Mouse (Mus musculus) adrenal gland, adult 2 months (tissue): ENCODE measurements around the gene Atp13a2. TPM values are rescaled to one million over a fixed set of nuclear protein-coding genes. Genes with fewer than 3 reads are reported as not detected.
A peak's percentile ranks its signal among the peaks of the same experiment; 100 is the strongest.

ENCODE experiments used
- DNase-seq: peaks from one replicate; pipeline ENCODE4 v3.0.0; 2021
- polyA plus RNA-seq: library from polyadenylated mRNA; depleted of rRNA; stranded (reverse); fragments of >200 nt; gene quantifications from 2 replicates; pipeline ENCODE4 v1.2.3, GENCODE M21; 2012; rRNA removed
- total RNA-seq, 2 experiments: library from RNA; stranded (reverse); gene quantifications; 2 replicates each; pipeline ENCODE4 v1.2.3; 2021

Gene Atp13a2
- total and polyA plus RNA-seq, 3 experiments, result 31.8 to 183 (median 37.1) TPM

DNA sequence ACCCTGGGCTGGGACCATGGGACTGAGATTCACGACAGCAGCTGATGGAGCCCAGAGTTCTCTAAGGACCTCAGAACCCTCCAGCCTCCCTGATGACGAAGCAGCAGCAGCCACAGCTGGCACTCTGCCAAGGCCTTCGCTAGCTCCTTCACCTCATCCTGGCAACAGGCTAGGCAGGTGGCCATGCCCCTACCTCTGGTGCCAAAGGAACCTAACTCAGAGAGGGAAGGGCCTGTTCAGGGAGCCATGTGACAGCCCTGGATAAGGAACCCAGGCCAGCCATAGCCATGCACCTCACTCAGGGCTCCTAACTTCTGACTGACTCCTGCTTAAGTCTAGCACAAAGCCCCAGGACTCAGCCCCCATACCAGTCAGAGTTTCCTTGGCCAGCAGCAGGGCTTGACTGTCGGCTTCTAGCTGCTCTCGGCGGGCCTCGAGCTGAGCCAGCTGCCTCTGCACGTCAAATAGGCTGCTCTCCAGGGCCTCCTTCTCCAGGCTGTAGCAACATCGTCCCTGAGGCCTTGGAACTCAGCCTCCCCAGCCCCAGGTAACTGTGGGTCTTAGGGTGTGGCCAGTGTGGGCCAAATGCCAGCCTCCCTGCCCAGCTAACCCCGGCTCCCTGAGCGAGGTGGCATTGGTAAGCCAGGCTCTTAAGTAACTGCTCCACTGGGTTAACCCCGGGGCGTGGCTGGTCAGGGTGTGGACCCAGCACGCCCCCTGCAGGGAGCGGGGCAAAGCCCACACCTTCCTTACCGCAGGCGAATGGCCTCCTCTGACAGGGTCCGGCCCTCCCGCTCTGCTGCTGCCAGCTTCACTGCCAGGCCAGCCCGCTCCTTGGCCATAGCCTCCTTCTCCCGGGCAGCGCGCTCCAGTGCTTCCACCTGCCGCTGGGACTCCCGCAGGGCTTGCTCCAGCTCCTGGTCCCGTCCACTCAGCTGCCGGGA lies 47.2 kb downstream of the Atp13a2 start:
- peak; percentile 64 for DNase-seq

GRCm38 (mm10) chr4:141041117-141041516 lies 54.4 kb downstream of the Atp13a2 start:
- DNase-seq, result peak; percentile 23

DNA sequence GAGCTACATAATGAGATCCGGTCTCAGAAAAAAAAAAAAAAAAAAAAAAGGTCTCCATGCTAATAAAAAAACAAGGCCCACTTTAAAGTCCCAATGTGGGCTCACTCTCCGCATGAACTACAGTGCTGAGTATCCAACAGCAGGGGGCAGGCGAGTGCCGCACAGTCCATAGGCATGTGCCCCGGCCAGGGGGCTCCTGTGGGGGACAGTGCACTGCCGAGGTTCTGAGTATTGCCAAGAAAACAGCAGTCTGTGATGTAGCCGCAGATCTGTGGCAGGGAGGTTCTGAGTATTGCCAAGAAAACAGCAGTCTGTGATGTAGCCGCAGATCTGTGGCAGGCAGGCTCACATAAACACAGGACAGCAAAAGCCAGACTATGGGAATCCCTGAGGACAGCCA lies 58.1 kb downstream of the Atp13a2 start:
- DNase-seq, result peak; percentile 52

DNA sequence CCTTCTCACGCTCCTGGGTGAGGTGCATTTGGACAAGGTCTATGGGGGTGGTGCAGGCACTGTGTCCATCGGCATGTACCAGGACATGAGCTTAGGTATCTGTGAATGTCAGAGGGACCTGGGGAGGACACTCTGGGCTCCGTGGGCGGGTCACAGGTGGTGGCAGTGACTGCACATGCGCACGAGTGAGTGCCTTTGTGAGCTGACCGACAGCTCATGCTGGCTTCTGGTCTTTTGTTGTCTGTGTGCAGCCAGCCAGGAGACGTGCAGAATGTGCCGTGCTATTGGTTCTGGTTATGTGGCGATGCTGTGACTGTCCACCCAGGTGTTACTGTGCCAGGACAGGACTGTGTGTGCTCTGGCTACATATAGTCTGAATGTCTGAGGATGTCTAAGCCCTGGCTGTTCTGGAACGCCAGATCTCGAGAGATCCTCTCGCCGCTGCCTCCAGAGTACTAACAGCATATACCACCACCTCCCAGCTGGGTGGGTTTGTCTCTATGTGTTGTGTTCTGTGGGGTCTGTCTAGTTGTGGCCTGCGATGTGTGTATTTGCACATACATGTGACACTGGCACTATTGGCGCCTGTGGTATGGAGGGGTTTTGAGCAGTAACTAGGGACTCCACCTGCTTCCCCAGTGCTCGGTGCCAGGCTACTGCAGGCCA lies 62.3 kb downstream of the Atp13a2 start:
- DNase-seq, result no peak

- no peak for DNase-seq
Observed at GRCm38 (mm10) chr4:141049476-141049835, 62.8 kb downstream of the Atp13a2 start.

- no peak for DNase-seq
Observed at GRCm38 (mm10) chr4:141052442-141052841, 65.8 kb downstream of the Atp13a2 start.

DNA sequence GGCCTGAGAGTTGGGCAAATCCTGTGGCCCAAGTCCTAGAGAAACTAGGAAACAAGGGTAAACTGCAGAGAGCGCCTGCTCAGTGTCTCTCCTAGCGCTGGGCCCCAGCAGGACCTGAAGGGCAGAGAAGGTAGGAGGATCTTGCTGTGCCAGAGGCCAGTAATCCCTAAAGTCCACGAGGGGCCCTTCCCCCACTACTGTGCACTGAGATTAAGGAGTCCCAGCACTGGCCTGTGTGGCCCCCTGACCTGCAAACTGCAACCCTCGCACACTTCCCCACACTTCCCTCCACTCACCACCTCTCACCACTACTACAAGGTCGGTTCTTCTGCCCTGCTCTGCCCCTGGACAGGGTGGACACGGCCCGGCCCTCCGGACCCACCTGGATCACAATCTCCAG lies 66.5 kb downstream of the Atp13a2 start:
- DNase-seq, result no peak

DNA sequence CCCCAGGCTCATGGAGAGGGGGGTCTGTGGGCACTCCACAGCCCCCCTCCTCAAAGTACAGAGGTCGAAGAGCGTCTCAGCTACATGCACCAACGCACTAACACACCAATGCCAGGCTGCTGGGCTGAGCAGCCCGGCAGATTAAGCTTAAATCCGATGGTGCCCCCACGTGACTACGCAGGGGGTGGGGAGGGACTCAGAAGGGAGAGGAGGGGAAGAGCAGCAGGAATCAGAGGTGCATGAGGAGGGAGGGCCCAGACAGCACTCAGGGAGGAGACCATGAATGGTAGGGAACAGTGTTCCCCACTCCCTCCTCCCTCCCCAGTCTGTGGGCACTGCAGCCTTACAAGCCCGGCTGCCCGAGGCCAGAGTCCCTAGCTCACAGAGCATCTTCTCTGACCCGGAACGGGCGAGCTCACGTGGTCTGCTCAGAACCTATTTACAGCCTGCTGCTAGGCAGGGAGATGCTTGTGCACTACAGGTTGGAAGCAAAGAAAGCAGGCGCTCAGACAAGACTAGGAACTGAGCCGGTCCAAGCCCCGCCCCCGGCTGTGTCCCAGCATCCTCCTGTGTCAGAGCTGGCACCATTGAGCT lies 67.0 kb downstream of the Atp13a2 start:
- no peak for DNase-seq

Other genes with a start within 250 kb of the Atp13a2 start
- not detected for gene Padi6, start 244.2 kb upstream of the Atp13a2 start, total RNA-seq
- gene Padi6, start 244.2 kb upstream of the Atp13a2 start, polyA plus RNA-seq, result not detected in 2 replicates
- gene Padi4, start 212.6 kb upstream of the Atp13a2 start, total RNA-seq, result 1 to 10 TPM in 1 of 2 experiments, under 1 TPM in 1; 0.62 to 1.8 TPM
- gene Padi4, start 212.6 kb upstream of the Atp13a2 start, polyA plus RNA-seq, result 0.76 and 0.99 TPM in 2 replicates
- not detected for gene Padi3, start 176.2 kb upstream of the Atp13a2 start, total RNA-seq
- gene Padi3, start 176.2 kb upstream of the Atp13a2 start, polyA plus RNA-seq, result not detected in 2 replicates
- not detected for gene Padi1, start 141.1 kb upstream of the Atp13a2 start, total RNA-seq
- not detected in 2 replicates for gene Padi1, start 141.1 kb upstream of the Atp13a2 start, polyA plus RNA-seq
- gene Padi2, start 80.5 kb upstream of the Atp13a2 start, total RNA-seq, result 10 to 100 TPM in 1 of 2 experiments, 1 to 10 TPM in 1; 1.7 to 13.8 TPM
- 7.7 and 10.5 TPM in 2 replicates for gene Padi2, start 80.5 kb upstream of the Atp13a2 start, polyA plus RNA-seq
- 100 to 1,000 TPM; 462 to 500 TPM for gene Sdhb, start 25.7 kb upstream of the Atp13a2 start, total RNA-seq
- 334 and 363 TPM in 2 replicates for gene Sdhb, start 25.7 kb upstream of the Atp13a2 start, polyA plus RNA-seq
- gene Mfap2, start 23.5 kb downstream of the Atp13a2 start, total RNA-seq, result 10 to 100 TPM in 1 of 2 experiments, 1 to 10 TPM in 1; 5.7 to 11.1 TPM
- gene Mfap2, start 23.5 kb downstream of the Atp13a2 start, polyA plus RNA-seq, result 37.8 and 42.4 TPM in 2 replicates
- gene Crocc, start 73.7 kb downstream of the Atp13a2 start, total RNA-seq, result 1 to 10 TPM; 5.6 to 7.4 TPM
- 7.1 and 10.5 TPM in 2 replicates for gene Crocc, start 73.7 kb downstream of the Atp13a2 start, polyA plus RNA-seq
- gene Necap2, start 91.5 kb downstream of the Atp13a2 start, total RNA-seq, result 10 to 100 TPM; 55.8 to 65.3 TPM
- gene Necap2, start 91.5 kb downstream of the Atp13a2 start, polyA plus RNA-seq, result 54.8 and 63.7 TPM in 2 replicates
- gene Spata21, start 101.5 kb downstream of the Atp13a2 start, total RNA-seq, result not detected
- gene Spata21, start 101.5 kb downstream of the Atp13a2 start, polyA plus RNA-seq, result not detected in 2 replicates
- gene Szrd1, start 152.9 kb downstream of the Atp13a2 start, total RNA-seq, result 100 to 1,000 TPM; 130 to 135 TPM
- 65.0 and 75.7 TPM in 2 replicates for gene Szrd1, start 152.9 kb downstream of the Atp13a2 start, polyA plus RNA-seq
- 10 to 100 TPM; 19.9 to 22.2 TPM for gene Fbxo42, start 161.0 kb downstream of the Atp13a2 start, total RNA-seq
- gene Fbxo42, start 161.0 kb downstream of the Atp13a2 start, polyA plus RNA-seq, result 11.3 and 11.4 TPM in 2 replicates
- 1 to 10 TPM in 1 of 2 experiments, under 1 TPM in 1; 0.86 to 1.1 TPM for gene Rsg1, start 227.1 kb downstream of the Atp13a2 start, total RNA-seq
- 1.7 and 2.3 TPM in 2 replicates for gene Rsg1, start 227.1 kb downstream of the Atp13a2 start, polyA plus RNA-seq